In the genomic region with DNA sequence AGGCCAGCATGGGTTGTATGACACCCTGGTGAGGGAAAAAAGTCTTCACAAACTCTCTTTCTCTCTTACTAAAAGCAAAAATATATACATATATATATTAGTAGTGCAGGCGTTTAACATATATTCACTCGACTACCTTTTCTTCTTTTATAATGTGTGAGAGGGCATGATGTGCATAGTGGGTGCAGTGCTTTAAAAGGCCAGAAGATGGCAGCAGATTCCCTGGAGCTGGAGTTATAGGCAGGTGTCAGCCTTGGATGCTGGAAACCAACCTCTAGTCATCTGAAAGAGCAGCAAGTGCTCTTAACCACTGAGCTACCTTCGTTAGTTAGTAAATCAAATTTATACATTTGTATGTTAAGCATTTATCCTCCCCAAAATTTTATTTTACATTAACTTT, we compare ENCODE assay signal across 10 mouse cellular contexts. TPM values are rescaled to one million over a fixed set of nuclear protein-coding genes. Genes with fewer than 3 reads are reported as not detected.
DNase-seq lines count a peak whose midpoint lies in the region; ATAC-seq and TF ChIP-seq lines count a peak whose summit lies in the region.
"Had no signal": no experiment of that assay in that cellular context is flagged by ENCODE, and none has a peak within 500 bp of the region (broad histone marks: within the 10 kb centered on the region; RNA-seq: fewer than 3 reads in every experiment).

No protein-coding gene starts in this region.

- no peaks in the 10 kb centered on the region for H3K27me3 ChIP-seq in MEL (ENCODE audit: control insufficient read depth in 1 of 2, insufficient read depth in 2 of 2, low read length in 2 of 2)
- no peaks in the 10 kb centered on the region for H3K27me3 ChIP-seq in embryonic facial prominence, embryonic 14.5 days (replicated peaks; ENCODE audit: control insufficient read depth, insufficient read depth, low read length)
- no peaks in the 10 kb centered on the region for H3K27me3 ChIP-seq in liver, embryonic 14.5 days (ENCODE audit: control insufficient read depth, insufficient read depth, low read length)
- H3K27me3 ChIP-seq: heart, embryonic 15.5 days; neural tube, embryonic 13.5 days had no signal

- ATAC-seq in embryonic facial prominence, embryonic 14.5 days (ENCODE audit: low read depth), result no peak
- ATAC-seq in liver, embryonic 14.5 days (ENCODE audit: insufficient read depth), result no peak

- no peaks in the 10 kb centered on the region for H3K4me1 ChIP-seq in MEL (ENCODE audit: control insufficient read depth in 1 of 2, insufficient read depth in 2 of 2, low read length in 2 of 2)
- no peaks in the 10 kb centered on the region for H3K4me1 ChIP-seq in embryonic facial prominence, embryonic 14.5 days (ENCODE audit: control insufficient read depth, insufficient read depth, low read length)
- H3K4me1 ChIP-seq in liver, embryonic 14.5 days (replicated peaks; ENCODE audit: control insufficient read depth in 2 of 2, insufficient read depth in 2 of 2, low read length in 1 of 2), result no peaks in the 10 kb centered on the region
- H3K4me1 ChIP-seq: heart, embryonic 15.5 days; neural tube, embryonic 13.5 days had no signal

- H3K36me3 ChIP-seq in MEL (ENCODE audit: control insufficient read depth in 1 of 2, insufficient read depth in 2 of 2, low read length in 2 of 2), result peaks cover 0 to 41% of the 10 kb centered on the region in 2 experiments; a peak in 2 of 4 replicates
- peaks cover 52% of the 10 kb centered on the region for H3K36me3 ChIP-seq in embryonic facial prominence, embryonic 14.5 days (ENCODE audit: control insufficient read depth, insufficient read depth, low read length)
- H3K36me3 ChIP-seq in liver, embryonic 14.5 days (replicated peaks; ENCODE audit: control insufficient read depth, insufficient read depth, low read depth), result peaks cover 10% of the 10 kb centered on the region

- H3K27ac ChIP-seq in MEL (ENCODE audit: control insufficient read depth, low read depth, low read length), result no peak overlapping the region
- H3K27ac ChIP-seq in embryonic facial prominence, embryonic 14.5 days (replicated peaks; ENCODE audit: low read depth, low read length), result no peak overlapping the region
- H3K27ac ChIP-seq in liver, embryonic 14.5 days, result no peak overlapping the region
- H3K27ac ChIP-seq: heart, embryonic 15.5 days; neural tube, embryonic 13.5 days had no signal

- no peaks in the 10 kb centered on the region; the same call in 1 of the 2 replicates for H3K79me2 ChIP-seq in MEL (ENCODE audit: control insufficient read depth, insufficient read depth, low read length, poor library complexity)

- no peak for TF ChIP-seq POLR2A in MEL (IDR thresholded peaks at IDR 0.05; ENCODE audit: control insufficient read depth in 1 of 2, insufficient read depth in 1 of 2, low read depth in 1 of 2, low read length in 2 of 2, poor library complexity in 1 of 2)

- peak; percentile 80 for TF ChIP-seq RAD21 in MEL (IDR thresholded peaks at IDR 0.05; ENCODE audit: low read depth, low read length)

- peak; percentile 84 to 92 (median 92) for TF ChIP-seq CTCF in MEL (IDR thresholded peaks at IDR 0.05 in 2 of 3, conservative IDR thresholded peaks at IDR 0.05 in 1 of 3; ENCODE audit: control insufficient read depth in 1 of 3, insufficient read depth in 1 of 3, low read depth in 2 of 3, low read length in 3 of 3, poor library complexity in 1 of 3, severe bottlenecking in 1 of 3)
- peak; percentile 90 for TF ChIP-seq CTCF in liver, embryonic 14.5 days (IDR thresholded peaks at IDR 0.05; ENCODE audit: low read depth)

- WGBS in embryonic facial prominence, embryonic 14.5 days, result 89% methylated on average over 3 of the region's 3 CpGs
- 58% methylated on average over 3 of the region's 3 CpGs for WGBS in liver, embryonic 14.5 days (ENCODE audit: insufficient replicate concordance)

- H3K9me3 ChIP-seq in MEL (replicated peaks; ENCODE audit: insufficient read depth, low read length), result no peaks in the 10 kb centered on the region
- H3K9me3 ChIP-seq in embryonic facial prominence, embryonic 14.5 days (ENCODE audit: control insufficient read depth, low read length), result 0 out of 2 replicates have a peak, but pooled peaks cover 4% of the 10 kb centered on the region
- no peaks in the 10 kb centered on the region for H3K9me3 ChIP-seq in liver, embryonic 14.5 days (ENCODE audit: control insufficient read depth, low read length)
- H3K9me3 ChIP-seq: heart, embryonic 15.5 days; neural tube, embryonic 13.5 days had no signal

- no peak overlapping the region for H3K4me2 ChIP-seq in embryonic facial prominence, embryonic 14.5 days (ENCODE audit: low read depth, low read length)
- H3K4me2 ChIP-seq in liver, embryonic 14.5 days (ENCODE audit: low read depth), result no peak overlapping the region
- H3K4me2 ChIP-seq: heart, embryonic 15.5 days; neural tube, embryonic 13.5 days had no signal

- intact Hi-C loops in left cerebral cortex, postnatal 14 days (cut with DNase I), result loop anchor here (5.0 kb wide), 1 partner anchor 40 kb away; the partner anchor contains the start of gene Fmc1
- intact Hi-C loops in left cerebral cortex, postnatal 36 days (cut with DNase I), result no loop called here

- peak; percentile 20 to 37 for DNase-seq in left cerebral cortex, postnatal 14 days (ENCODE audit: low spot score in 2 of 2)
- no peak for DNase-seq in left cerebral cortex, postnatal 36 days (ENCODE audit: low spot score in 2 of 2)
- peak; percentile 87 for DNase-seq in MEL (ENCODE audit: low read depth, low spot score)
- peak; percentile 42 to 59 for DNase-seq in adrenal gland, postnatal 36 days
- peak; percentile 11 for DNase-seq in embryonic facial prominence, embryonic 14.5 days (ENCODE audit: low spot score)
- DNase-seq in liver, embryonic 14.5 days (ENCODE audit: low read depth in 3 of 3, low spot score in 3 of 3), result peak; percentile 27 to 46 (median 28)
- peak; percentile 27 for DNase-seq in spleen, adult 12 weeks (ENCODE audit: low spot score)
- no peak for DNase-seq in frontal cortex, postnatal 25 days (ENCODE audit: low spot score in 2 of 2)

- H3K9ac ChIP-seq in MEL (ENCODE audit: control insufficient read depth, low read depth, low read length, poor library complexity, severe bottlenecking), result no peak overlapping the region
- H3K9ac ChIP-seq in embryonic facial prominence, embryonic 14.5 days (ENCODE audit: low read depth, low read length), result no peak overlapping the region
- no peak overlapping the region for H3K9ac ChIP-seq in liver, embryonic 14.5 days (replicated peaks)
- H3K9ac ChIP-seq: heart, embryonic 15.5 days; neural tube, embryonic 13.5 days had no signal

- TF ChIP-seq EP300 in MEL (IDR thresholded peaks at IDR 0.05; ENCODE audit: low read depth in 1 of 2, low read length in 2 of 2), result no peak
- TF ChIP-seq EP300 in liver, embryonic 14.5 days (IDR thresholded peaks at IDR 0.05; ENCODE audit: low read depth), result no peak

- no peak overlapping the region for H3K4me3 ChIP-seq in MEL (ENCODE audit: control insufficient read depth in 1 of 2, insufficient read depth in 1 of 2, low read depth in 2 of 2, low read length in 2 of 2)
- H3K4me3 ChIP-seq in embryonic facial prominence, embryonic 14.5 days (ENCODE audit: low read depth, low read length), result no peak overlapping the region
- no peak overlapping the region for H3K4me3 ChIP-seq in liver, embryonic 14.5 days (ENCODE audit: insufficient read depth in 1 of 2, low read depth in 2 of 2, low read length in 2 of 2)
- H3K4me3 ChIP-seq: heart, embryonic 15.5 days; neural tube, embryonic 13.5 days had no signal

TF ChIP-seq in MEL, 35 proteins besides CTCF, POLR2A, EP300 and RAD21 (continues in another document):
- TF ChIP-seq UBTF (IDR thresholded peaks at IDR 0.05; ENCODE audit: borderline replicate concordance, insufficient read depth, low read depth, low read length), result no peak
- no peak for TF ChIP-seq MAZ (IDR thresholded peaks at IDR 0.05; ENCODE audit: low read depth, low read length)
- TF ChIP-seq MAFK (IDR thresholded peaks at IDR 0.05; ENCODE audit: borderline replicate concordance, low read depth, low read length), result no peak
- TF ChIP-seq USF2 (IDR thresholded peaks at IDR 0.05; ENCODE audit: borderline replicate concordance in 1 of 2, insufficient read depth in 1 of 2, low read depth in 1 of 2, low read length in 2 of 2), result no peak
- peak; percentile 56 for TF ChIP-seq ZC3H11A (IDR thresholded peaks at IDR 0.05; ENCODE audit: low read depth, low read length)
- TF ChIP-seq SIN3A (IDR thresholded peaks at IDR 0.05; ENCODE audit: low read length), result no peak
- TF ChIP-seq SMC3 (IDR thresholded peaks at IDR 0.05; ENCODE audit: low read depth, low read length), result peak; percentile 87

RNA-seq across cellular contexts. Expression of gene Fmc1, which starts 40.8 kb away (rescaled TPM):
- total RNA-seq in left cerebral cortex, postnatal 14 days (2021), result 10 to 100 TPM; 51.9 to 54.4 TPM
- total RNA-seq in left cerebral cortex, postnatal 36 days (2021), result 10 to 100 TPM; 53.8 to 60.6 TPM
- total RNA-seq in MEL (2012; rRNA removed), result 124 and 148 TPM in 2 replicates
- 10 to 100 TPM in 1 of 2 experiments, not detected in 1; 86.1 TPM for polyA plus RNA-seq in MEL (2012; ENCODE audit: insufficient read depth in 1 of 2, insufficient read length in 2 of 2, low read depth in 1 of 2, low replicate concordance in 2 of 2, missing spikeins in 1 of 2)
- total RNA-seq in adrenal gland, postnatal 36 days (2021), result 100 to 1,000 TPM; 101 to 135 TPM
- 92.8 and 93.8 TPM in 2 replicates for polyA plus RNA-seq in embryonic facial prominence, embryonic 14.5 days (2014; fragmentation: Nextera tagmentation; extraction: Ambion mirVana)
- polyA plus RNA-seq in liver, embryonic 14.5 days (2012; rRNA removed), result 45.3 and 54.6 TPM in 2 replicates
- 91.8 and 93.7 TPM in 2 replicates for polyA plus RNA-seq in liver, embryonic 14.5 days (2014; fragmentation: Nextera tagmentation; extraction: Ambion mirVana)

RNA-seq across cellular contexts. Expression of gene Luc7l2, which starts 58.6 kb away (rescaled TPM):
- total RNA-seq in left cerebral cortex, postnatal 14 days (2021), result 100 to 1,000 TPM; 152 to 154 TPM
- 100 to 1,000 TPM; 124 to 217 TPM for total RNA-seq in left cerebral cortex, postnatal 36 days (2021)
- total RNA-seq in MEL (2012; rRNA removed), result 51.8 and 54.8 TPM in 2 replicates
- 100 to 1,000 TPM; 118 to 129 TPM for polyA plus RNA-seq in MEL (2012; ENCODE audit: insufficient read depth in 1 of 2, insufficient read length in 2 of 2, low read depth in 1 of 2, low replicate concordance in 2 of 2, missing spikeins in 1 of 2)
- 100 to 1,000 TPM; 148 to 156 TPM for total RNA-seq in adrenal gland, postnatal 36 days (2021)
- polyA plus RNA-seq in embryonic facial prominence, embryonic 14.5 days (2014; fragmentation: Nextera tagmentation; extraction: Ambion mirVana), result 43.1 and 53.0 TPM in 2 replicates
- polyA plus RNA-seq in liver, embryonic 14.5 days (2012; rRNA removed), result 28.0 and 57.2 TPM in 2 replicates
- 18.0 and 18.6 TPM in 2 replicates for polyA plus RNA-seq in liver, embryonic 14.5 days (2014; fragmentation: Nextera tagmentation; extraction: Ambion mirVana)

RNA-seq across cellular contexts. Expression of gene Ubn2, which starts 58.8 kb away (rescaled TPM):
- total RNA-seq in left cerebral cortex, postnatal 14 days (2021), result 10 to 100 TPM; 37.4 to 40.9 TPM
- total RNA-seq in left cerebral cortex, postnatal 36 days (2021), result 10 to 100 TPM; 44.3 to 62.6 TPM
- total RNA-seq in MEL (2012; rRNA removed), result 12.1 and 13.6 TPM in 2 replicates
- 10 to 100 TPM; 16.0 to 39.4 TPM for polyA plus RNA-seq in MEL (2012; ENCODE audit: insufficient read depth in 1 of 2, insufficient read length in 2 of 2, low read depth in 1 of 2, low replicate concordance in 2 of 2, missing spikeins in 1 of 2)
- total RNA-seq in adrenal gland, postnatal 36 days (2021), result 10 to 100 TPM; 24.3 to 31.8 TPM
- 10.0 and 13.8 TPM in 2 replicates for polyA plus RNA-seq in embryonic facial prominence, embryonic 14.5 days (2014; fragmentation: Nextera tagmentation; extraction: Ambion mirVana)
- 3.6 and 4.8 TPM in 2 replicates for polyA plus RNA-seq in liver, embryonic 14.5 days (2012; rRNA removed)
- polyA plus RNA-seq in liver, embryonic 14.5 days (2014; fragmentation: Nextera tagmentation; extraction: Ambion mirVana), result 3.5 and 4.1 TPM in 2 replicates

Comparison
In these comparisons a context has a peak if more than half of its experiments do, and no peak if none do; other contexts are left out.
1. DNase-seq: peak in left cerebral cortex, postnatal 14 days (2 of 2), MEL (single experiment), adrenal gland, postnatal 36 days (2 of 2), embryonic facial prominence, embryonic 14.5 days (single experiment), liver, embryonic 14.5 days (3 of 3) and spleen, adult 12 weeks (single experiment); none in left cerebral cortex, postnatal 36 days (0 of 2) and frontal cortex, postnatal 25 days (0 of 2).